Mouse (Mus musculus) hindbrain, postnatal 0 days (tissue): Measurements from ENCODE around the gene Shisa2. TPM values are rescaled to one million over a fixed set of nuclear protein-coding genes. Genes with fewer than 3 reads are reported as not detected.

Experiments used
- ATAC-seq: fragments of 200-750 bp; cut with Nextera tagmentation; 2 replicates; pipeline ENCODE4 v1.8.0; 2017; ENCODE audit warnings: mild to moderate bottlenecking, moderate TSS enrichment, moderate library complexity
- DNase-seq: peaks from one replicate; pipeline ENCODE4 v3.0.0-alpha.2; 2015; ENCODE audit warnings: low spot score
- H3K27ac ChIP-seq: fragments of 300-500 bp; sonication (generic); 2 replicates; pipeline ENCODE4 v1.5.1; 2014; ENCODE audit warnings: mild to moderate bottlenecking
- H3K27me3 ChIP-seq: fragments of 300-500 bp; sonication (generic); 2 replicates; pipeline ENCODE4 v1.6.1; 2014; ENCODE audit warnings: low read length, mixed read lengths; ENCODE audit not compliant: insufficient read depth
- H3K36me3 ChIP-seq: fragments of 300-500 bp; sonication (generic); 2 replicates; pipeline ENCODE4 v1.6.1; 2014; ENCODE audit warnings: low read length, mixed read lengths; ENCODE audit not compliant: insufficient read depth
- H3K4me1 ChIP-seq: fragments of 300-500 bp; sonication (generic); 2 replicates; pipeline ENCODE4 v1.6.1; 2014; ENCODE audit warnings: antibody characterized with exemption, low read length, mixed read lengths; ENCODE audit not compliant: insufficient read depth
- H3K4me2 ChIP-seq: fragments of 300-500 bp; sonication (generic); 2 replicates; pipeline ENCODE4 v1.6.1; 2014; ENCODE audit warnings: low read depth, mild to moderate bottlenecking, low read length, moderate library complexity, mixed read lengths
- H3K4me3 ChIP-seq: fragments of 300-500 bp; sonication (generic); 2 replicates; pipeline ENCODE4 v1.5.1; 2014; ENCODE audit warnings: low read length
- H3K9ac ChIP-seq: fragments of 300-500 bp; sonication (generic); replicated peaks from 2 replicates; pipeline ENCODE4 v1.6.1; 2014; ENCODE audit warnings: mild to moderate bottlenecking, low read length, moderate library complexity, mixed read lengths
- H3K9me3 ChIP-seq: fragments of 300-500 bp; sonication (generic); 2 replicates; pipeline ENCODE4 v1.6.1; 2016; ENCODE audit warnings: low read length, mixed read lengths
- CTCF ChIP-seq: IDR thresholded peaks from 2 replicates; pipeline ENCODE4 v1.5.1; 2016; ENCODE audit warnings: antibody characterized with exemption, control low read depth, low read depth
- WGBS: fragments of 180-500 bp; shearing (Covaris S2); extraction: QIAGEN DNeasy Blood & Tissue Kit; methylation state at CpG from one replicate; pipeline ENCODE4 v1.1.7; 2014; 5-methylcytosine and 5-hydroxymethylcytosine counted together
- polyA plus RNA-seq: library from polyadenylated mRNA; unstranded; fragments of >200 nt; fragmentation: Nextera tagmentation; extraction: Ambion mirVana; gene quantifications from 2 replicates; pipeline ENCODE4 v1.2.1, GENCODE M21; 2015
- total RNA-seq: library from RNA; depleted of rRNA; stranded (reverse); fragments of >200 nt; gene quantifications from 2 replicates; pipeline ENCODE4 v1.2.3, GENCODE M21; 2014; rRNA removed

The Shisa2 gene
- total RNA-seq = 13.6 and 13.7 TPM in 2 replicates
- 3.7 and 3.9 TPM in 2 replicates for polyA plus RNA-seq

DNA sequence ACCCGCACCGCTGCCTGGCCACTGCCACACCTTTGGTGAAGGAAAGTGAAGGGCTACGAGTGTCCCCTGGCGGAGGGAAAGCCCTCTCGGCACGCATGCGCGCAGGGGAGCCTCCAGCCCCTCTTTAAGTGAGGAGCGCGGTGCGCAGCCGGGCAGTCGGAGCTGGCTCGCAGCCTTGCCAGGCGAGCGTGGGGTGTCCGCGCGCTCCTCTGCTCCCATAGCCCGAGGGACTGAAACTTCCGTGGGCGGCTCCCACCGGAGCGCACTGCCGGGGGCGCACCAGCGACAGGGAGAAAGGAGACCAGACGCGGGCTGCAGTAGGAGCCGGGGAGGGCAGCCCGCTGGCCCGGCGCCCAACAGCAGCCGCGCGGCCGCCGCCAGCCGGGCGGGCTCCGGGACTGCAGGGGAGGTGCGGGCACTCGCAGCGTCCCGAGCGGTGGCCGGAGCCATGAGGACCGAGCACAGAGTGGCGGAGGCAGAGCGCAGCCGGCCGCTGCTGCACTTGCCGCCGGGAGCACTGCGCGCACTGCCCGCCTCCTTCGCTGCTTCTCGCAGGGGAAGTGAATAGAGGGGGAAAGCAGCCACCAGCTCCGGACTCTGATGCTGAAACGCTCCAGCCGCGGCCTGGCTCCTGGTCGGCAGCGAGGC lies at the start of gene Shisa2:
TSS of gene Shisa2 (plus strand) at position 151 of the 648 bp plus-strand sequence.
- Histone ChIP-seq H3K27me3 (no peaks in the 10 kb centered on the region; the same call in 1 of the 2 replicates), H3K27ac (peak within 1 kb of the TSS; percentile 62), H3K36me3 (no peaks in the 10 kb centered on the region), H3K9me3 (no peaks in the 10 kb centered on the region), H3K9ac (peak within 1 kb of the TSS; percentile 50), H3K4me1 (no peaks in the 10 kb centered on the region), H3K4me3 (peak within 1 kb of the TSS; percentile 62), H3K4me2 (peak within 1 kb of the TSS; percentile 73)
- DNase-seq (peak; percentile 90), ATAC-seq (peak; percentile 86)
- under 1% methylated on average over 65 of the region's 65 CpGs for WGBS
- TF ChIP-seq CTCF = peak; percentile 82

DNA sequence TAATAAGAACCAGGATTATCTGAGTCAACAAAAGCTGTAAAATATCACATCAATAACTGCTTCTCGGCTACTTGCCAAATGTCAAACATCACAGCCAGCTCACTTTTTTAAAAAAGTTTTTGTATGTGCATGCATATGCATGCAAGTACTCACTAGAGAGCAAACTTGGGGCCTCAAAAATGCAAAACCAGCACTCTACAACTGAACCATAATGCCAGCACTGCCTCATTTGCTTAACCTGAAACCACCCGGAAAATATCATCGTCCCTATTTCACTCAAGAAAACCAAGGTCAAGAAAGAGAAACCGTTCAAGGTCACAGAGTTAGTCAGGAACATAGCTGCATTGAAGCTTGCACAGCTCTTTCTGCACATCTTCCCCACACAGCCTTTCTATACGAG lies 48.7 kb upstream of the Shisa2 start:
- no peak for TF ChIP-seq CTCF
- no peak for ATAC-seq
- no peaks in the 10 kb centered on the region for H3K9me3 ChIP-seq
- peaks cover 35% of the 10 kb centered on the region for H3K36me3 ChIP-seq
- no peak for DNase-seq
- H3K9ac ChIP-seq = no peak overlapping the region
- WGBS = 90% methylated on average over 5 of the region's 5 CpGs
- no peaks in the 10 kb centered on the region for H3K4me1 ChIP-seq
- H3K4me2 ChIP-seq = no peak overlapping the region
- H3K27me3 ChIP-seq = no peaks in the 10 kb centered on the region
- H3K27ac ChIP-seq = no peak overlapping the region
- no peak overlapping the region for H3K4me3 ChIP-seq

DNA sequence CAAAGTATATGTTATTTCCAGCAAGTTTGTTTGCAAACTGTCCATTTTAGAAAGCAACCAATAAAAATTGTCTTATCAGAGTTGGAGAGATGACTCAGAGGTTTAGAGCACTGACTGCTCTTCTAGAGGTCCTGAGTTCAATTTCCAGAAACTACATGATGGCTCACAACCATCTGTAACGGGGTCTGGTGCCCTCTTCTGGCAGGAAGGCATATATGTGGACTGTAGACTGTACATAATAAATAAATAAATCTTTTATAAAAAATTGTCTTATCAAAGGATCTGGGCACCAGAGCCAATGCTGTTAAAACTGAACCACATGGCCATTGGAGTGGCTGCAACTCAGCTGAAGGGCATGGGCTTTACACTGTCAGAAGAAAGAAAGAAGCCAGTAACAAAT lies 34.5 kb upstream of the Shisa2 start:
- ATAC-seq (no peak), DNase-seq (no peak)
- Histone ChIP-seq H3K4me1 (no peaks in the 10 kb centered on the region), H3K27ac (no peak overlapping the region), H3K9me3 (no peaks in the 10 kb centered on the region), H3K9ac (no peak overlapping the region), H3K4me3 (no peak overlapping the region), H3K27me3 (no peaks in the 10 kb centered on the region), H3K4me2 (no peak overlapping the region), H3K36me3 (peaks cover 30% of the 10 kb centered on the region; the same call in 1 of the 2 replicates)
- 81% methylated on average over 1 of the region's 1 CpGs for WGBS
- TF ChIP-seq CTCF = peak; percentile 38

DNA sequence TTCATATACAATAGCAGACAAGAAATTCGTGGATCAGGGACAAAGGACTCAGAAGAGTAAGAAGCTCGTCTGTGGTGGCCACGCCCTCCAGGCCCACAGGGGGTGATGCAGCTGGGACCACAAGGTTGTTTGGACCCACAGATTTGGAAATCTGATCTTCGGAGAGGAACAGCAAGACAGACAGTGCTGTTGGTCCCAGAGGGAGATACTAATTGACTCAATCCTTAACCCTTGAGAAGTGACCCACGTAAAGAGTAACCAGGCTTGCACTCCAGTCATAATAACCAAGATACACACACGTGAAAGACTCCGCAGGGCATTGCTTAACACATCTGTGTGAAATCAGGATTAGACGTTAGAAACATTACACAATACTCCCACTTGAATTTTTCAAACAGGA lies 33.2 kb upstream of the Shisa2 start:
- Histone ChIP-seq H3K9ac (no peak overlapping the region), H3K4me3 (no peak overlapping the region), H3K27me3 (no peaks in the 10 kb centered on the region), H3K9me3 (no peaks in the 10 kb centered on the region), H3K27ac (no peak overlapping the region), H3K4me1 (0 out of 2 replicates have a peak, but pooled peaks cover 5% of the 10 kb centered on the region), H3K36me3 (peaks cover 24% of the 10 kb centered on the region; the same call in 1 of the 2 replicates), H3K4me2 (no peak overlapping the region)
- DNase-seq = no peak
- TF ChIP-seq CTCF = no peak
- ATAC-seq = no peak
- WGBS = 77% methylated on average over 8 of the region's 8 CpGs

DNA sequence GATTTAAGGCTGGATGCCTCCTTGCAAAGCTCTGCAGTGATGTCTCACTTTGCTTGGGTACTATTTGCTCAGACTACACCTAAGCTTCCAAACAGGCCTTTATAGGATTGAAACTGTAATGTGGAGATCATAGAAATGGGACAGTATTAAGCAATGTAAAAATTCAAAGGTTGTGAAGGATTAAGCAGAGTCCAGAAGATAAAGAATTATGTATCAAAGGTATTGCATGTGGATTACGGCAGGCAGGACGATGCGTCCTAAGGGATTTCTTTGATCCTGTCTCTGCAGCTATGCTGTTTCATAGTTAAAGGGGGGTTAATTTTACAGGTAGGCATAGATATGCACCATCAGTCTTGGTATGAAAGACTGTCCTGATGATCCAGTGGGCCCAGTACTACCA lies 32.5 kb upstream of the Shisa2 start:
- H3K9ac ChIP-seq = no peak overlapping the region
- no peak for DNase-seq
- H3K27ac ChIP-seq = no peak overlapping the region
- H3K4me1 ChIP-seq = 0 out of 2 replicates have a peak, but pooled peaks cover 7% of the 10 kb centered on the region
- 99% methylated on average over 3 of the region's 3 CpGs for WGBS
- H3K27me3 ChIP-seq = no peaks in the 10 kb centered on the region
- no peak for ATAC-seq
- TF ChIP-seq CTCF = no peak
- no peak overlapping the region for H3K4me2 ChIP-seq
- no peak overlapping the region for H3K4me3 ChIP-seq
- H3K36me3 ChIP-seq = peaks cover 24% of the 10 kb centered on the region; the same call in 1 of the 2 replicates
- H3K9me3 ChIP-seq = no peaks in the 10 kb centered on the region

DNA sequence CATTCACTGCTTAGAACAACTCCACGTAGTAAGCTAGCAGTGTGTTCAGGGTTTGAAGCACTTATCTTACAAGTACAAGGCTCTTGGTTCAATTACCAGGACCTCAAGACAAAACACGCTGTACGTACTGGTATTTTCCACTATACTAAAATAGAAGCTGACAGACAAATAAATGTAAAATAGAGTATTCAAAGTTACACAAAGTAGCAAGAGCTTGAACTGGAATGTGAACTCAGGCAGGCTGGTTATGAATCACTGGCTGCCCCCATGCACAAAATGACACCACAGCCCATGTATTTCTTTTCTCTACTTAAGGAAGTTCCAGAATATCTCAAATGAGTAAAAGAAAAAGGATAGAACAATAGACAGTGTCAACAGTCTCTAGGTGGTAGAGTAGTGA lies 30.1 kb upstream of the Shisa2 start:
- H3K4me3 ChIP-seq = no peak overlapping the region
- WGBS = 96% methylated on average over 3 of the region's 3 CpGs
- no peaks in the 10 kb centered on the region for H3K27me3 ChIP-seq
- no peak for ATAC-seq
- H3K36me3 ChIP-seq = 0 out of 2 replicates have a peak, but pooled peaks cover 5% of the 10 kb centered on the region
- H3K9me3 ChIP-seq = no peaks in the 10 kb centered on the region
- H3K4me2 ChIP-seq = no peak overlapping the region
- H3K4me1 ChIP-seq = 0 out of 2 replicates have a peak, but pooled peaks cover 7% of the 10 kb centered on the region
- no peak overlapping the region for H3K27ac ChIP-seq
- H3K9ac ChIP-seq = no peak overlapping the region
- no peak for DNase-seq
- TF ChIP-seq CTCF = no peak
